Mouse (Mus musculus) olfactory bulb, adult 2 months (tissue): ENCODE measurements around the gene 6030452D12Rik.

Experiments
- CTCF ChIP-seq: fragments of 200-500 bp; IDR thresholded peaks from 2 replicates; pipeline ENCODE4 v1.5.1; 2012; ENCODE audit warnings: low read depth, mild to moderate bottlenecking, low read length, moderate library complexity; ENCODE audit not compliant: insufficient read depth
- POLR2A ChIP-seq: fragments of 200-500 bp; IDR thresholded peaks from 2 replicates; pipeline ENCODE4 v1.6.1; 2012; ENCODE audit warnings: mild to moderate bottlenecking, low read depth, low read length, moderate library complexity; ENCODE audit not compliant: insufficient read depth

DNA sequence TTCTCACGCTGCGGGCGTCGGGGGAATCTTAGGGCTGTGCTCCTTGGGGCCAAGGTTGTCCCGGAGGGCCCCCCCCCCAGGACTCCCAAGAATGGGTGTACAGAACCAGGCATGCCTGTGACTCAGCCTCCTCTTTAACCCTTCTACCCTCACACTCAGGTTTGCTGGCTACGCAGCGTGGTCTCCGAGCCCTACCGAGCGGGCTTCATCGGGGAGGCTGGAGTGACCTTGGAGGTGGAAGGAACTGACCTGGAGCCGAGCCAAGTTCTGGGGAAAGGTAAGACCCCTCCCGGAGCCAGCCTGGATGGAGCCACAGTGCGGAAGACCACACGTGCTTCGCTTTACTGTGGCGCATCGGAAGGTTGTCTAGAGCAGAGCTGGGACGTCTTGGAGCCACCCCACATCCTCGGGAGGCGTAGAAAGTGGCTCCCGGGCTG lies 10.8 kb downstream of the 6030452D12Rik start:
- TF ChIP-seq CTCF = no peak
- no peak for TF ChIP-seq POLR2A
